Mouse (Mus musculus): ENCODE measurements at regions not wholly inside any gene's neighbourhood (a gene's known extent, or its start where the extent isn't known, plus 50 kb on each side); places are given as distances from the start of the nearest gene placed in this dataset.

- Histone ChIP-seq H3K27me3 (ENCODE audit: insufficient read depth, poor library complexity, severe bottlenecking) (no peaks in the 10 kb centered on the region), H3K27ac (peak overlapping the region; percentile 9; the same call in 1 of the 2 replicates), H3K4me3 (no peak overlapping the region), H3K36me3 (no peaks in the 10 kb centered on the region), H3K4me1 (peaks cover 31% of the 10 kb centered on the region), H3K9me3 (no peaks in the 10 kb centered on the region)
- WGBS, result 31% methylated on average over 8 of the region's 8 CpGs
- DNase-seq (ENCODE audit: low spot score), result no peak
These were observed 244.6 kb upstream of the Fn1 start for GRCm38 (mm10) chr1:71897464-71898051.

DNA sequence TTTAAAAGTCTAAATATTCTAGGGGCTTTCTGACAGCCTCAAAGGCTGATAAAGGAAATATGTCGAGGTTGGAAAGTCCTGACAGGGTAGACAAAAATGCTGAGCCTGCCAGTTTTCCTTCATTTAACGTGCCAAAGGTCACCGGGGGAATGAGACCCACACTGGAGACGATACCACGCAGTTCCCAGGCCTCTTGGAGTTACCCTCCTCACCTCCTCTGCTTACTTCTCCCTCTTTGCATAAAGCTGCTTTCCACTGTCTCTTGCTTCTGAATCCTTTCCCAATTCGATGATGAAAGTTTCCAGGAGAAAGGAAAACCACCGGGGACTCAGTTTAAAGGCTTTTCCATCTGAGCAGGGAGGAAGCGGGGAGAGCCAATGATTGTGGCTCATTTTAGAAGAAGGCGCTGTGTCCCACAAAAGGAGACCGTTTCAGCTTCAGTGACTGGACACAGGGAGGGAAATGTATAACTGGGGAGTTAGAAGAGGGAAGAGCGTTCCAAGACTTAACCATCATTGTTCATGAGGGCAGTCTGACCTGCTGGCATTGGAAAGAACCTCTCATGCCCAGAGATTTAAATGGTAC is 243.2 kb upstream of the Fn1 start:
- peak overlapping the region; percentile 47; the same call in 1 of the 2 replicates for H3K27ac ChIP-seq
- H3K4me3 ChIP-seq, result no peak overlapping the region
- 66% methylated on average over 11 of the region's 11 CpGs for WGBS
- DNase-seq (ENCODE audit: low spot score), result no peak
- H3K4me1 ChIP-seq, result peaks cover 31% of the 10 kb centered on the region
- no peaks in the 10 kb centered on the region for H3K9me3 ChIP-seq
- H3K36me3 ChIP-seq, result no peaks in the 10 kb centered on the region
- no peaks in the 10 kb centered on the region for H3K27me3 ChIP-seq (ENCODE audit: insufficient read depth, poor library complexity, severe bottlenecking)

GRCm38 (mm10) chr1:71893636-71894035 is 240.6 kb upstream of the Fn1 start:
- WGBS, result 22% methylated on average over 5 of the region's 5 CpGs
- Histone ChIP-seq H3K27ac (no peak overlapping the region), H3K36me3 (no peaks in the 10 kb centered on the region), H3K27me3 (ENCODE audit: insufficient read depth, poor library complexity, severe bottlenecking) (no peaks in the 10 kb centered on the region), H3K4me3 (no peak overlapping the region), H3K4me1 (peaks cover 24% of the 10 kb centered on the region), H3K9me3 (no peaks in the 10 kb centered on the region)
- no peak for DNase-seq (ENCODE audit: low spot score)

- no peak overlapping the region for H3K4me3 ChIP-seq
- H3K27me3 ChIP-seq (ENCODE audit: insufficient read depth, poor library complexity, severe bottlenecking), result no peaks in the 10 kb centered on the region
- no peak for DNase-seq (ENCODE audit: low spot score)
- peaks cover 9% of the 10 kb centered on the region; the same call in 1 of the 2 replicates for H3K4me1 ChIP-seq
- no peaks in the 10 kb centered on the region for H3K9me3 ChIP-seq
- no peaks in the 10 kb centered on the region for H3K36me3 ChIP-seq
- H3K27ac ChIP-seq, result no peak overlapping the region
- WGBS, result 75% methylated on average over 3 of the region's 3 CpGs
These were observed 234.8 kb upstream of the Fn1 start for GRCm38 (mm10) chr1:71887809-71888208.

DNA sequence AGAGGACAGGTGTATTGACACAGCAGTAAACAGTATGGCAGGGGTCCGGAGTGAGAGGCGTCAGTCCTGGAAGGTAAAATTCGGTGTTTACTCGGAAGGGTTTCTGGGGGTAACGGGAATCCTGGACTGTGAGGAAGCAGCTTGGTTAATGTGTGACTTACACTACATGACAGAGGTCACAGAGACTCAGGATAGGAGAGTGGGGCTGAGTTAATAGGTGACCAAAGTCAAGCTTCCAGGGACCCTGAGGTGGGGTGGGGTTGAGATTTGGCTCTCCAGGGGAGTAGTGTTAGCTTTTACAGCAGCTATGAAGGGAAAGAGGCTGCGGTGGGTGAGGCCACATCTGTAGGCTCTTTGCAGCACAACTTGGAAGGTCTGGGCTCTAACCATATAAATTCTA is 233.9 kb upstream of the Fn1 start:
- no peak for DNase-seq (ENCODE audit: low spot score)
- H3K4me1 ChIP-seq, result peaks cover 9% of the 10 kb centered on the region; the same call in 1 of the 2 replicates
- no peak overlapping the region for H3K4me3 ChIP-seq
- no peaks in the 10 kb centered on the region for H3K27me3 ChIP-seq (ENCODE audit: insufficient read depth, poor library complexity, severe bottlenecking)
- no peaks in the 10 kb centered on the region for H3K36me3 ChIP-seq
- 83% methylated on average over 6 of the region's 6 CpGs for WGBS
- no peak overlapping the region for H3K27ac ChIP-seq
- H3K9me3 ChIP-seq, result no peaks in the 10 kb centered on the region

GRCm38 (mm10) chr1:71886233-71886632 is 233.2 kb upstream of the Fn1 start:
- WGBS, result 36% methylated on average over 5 of the region's 5 CpGs

DNA sequence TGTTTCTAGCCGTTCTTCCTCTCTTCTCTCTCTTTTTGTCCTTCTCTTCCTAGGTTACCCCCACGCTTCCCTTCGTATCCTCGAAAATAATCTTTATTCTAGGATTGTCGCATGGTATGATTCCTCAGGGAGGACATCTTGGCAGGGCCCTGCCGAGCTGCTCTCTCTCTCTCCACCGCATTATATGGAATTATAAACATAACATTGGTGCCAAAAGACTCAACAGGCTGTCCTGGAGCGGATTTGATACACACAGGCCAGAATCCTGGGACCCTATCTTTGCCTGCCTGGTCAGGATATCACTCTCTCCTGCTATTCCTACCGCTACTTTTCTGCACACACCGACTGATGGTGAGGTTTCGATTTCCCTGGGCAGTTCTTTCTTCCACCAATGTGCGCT is 228.9 kb upstream of the Fn1 start:
- WGBS, result 87% methylated on average over 12 of the region's 12 CpGs
- Histone ChIP-seq H3K4me3 (no peak overlapping the region), H3K36me3 (no peaks in the 10 kb centered on the region), H3K4me1 (peaks cover 9% of the 10 kb centered on the region; the same call in 1 of the 2 replicates), H3K27me3 (ENCODE audit: insufficient read depth, poor library complexity, severe bottlenecking) (no peaks in the 10 kb centered on the region), H3K9me3 (no peaks in the 10 kb centered on the region), H3K27ac (no peak overlapping the region)
- DNase-seq (ENCODE audit: low spot score), result no peak

More at GRCm38 (mm10) chr1:71886233-71886632, 233.2 kb upstream of the Fn1 start:
- H3K36me3 ChIP-seq, result no peaks in the 10 kb centered on the region
- no peak overlapping the region for H3K4me3 ChIP-seq
- peaks cover 9% of the 10 kb centered on the region; the same call in 1 of the 2 replicates for H3K4me1 ChIP-seq
- DNase-seq (ENCODE audit: low spot score), result no peak
- H3K27me3 ChIP-seq (ENCODE audit: insufficient read depth, poor library complexity, severe bottlenecking), result no peaks in the 10 kb centered on the region
- H3K9me3 ChIP-seq, result no peaks in the 10 kb centered on the region
- H3K27ac ChIP-seq, result peak overlapping the region; percentile 22; the same call in 1 of the 2 replicates

- Histone ChIP-seq H3K27ac (no peak overlapping the region), H3K4me1 (peaks cover 7% of the 10 kb centered on the region; the same call in 1 of the 2 replicates), H3K9me3 (no peaks in the 10 kb centered on the region), H3K27me3 (ENCODE audit: insufficient read depth, poor library complexity, severe bottlenecking) (no peaks in the 10 kb centered on the region), H3K36me3 (no peaks in the 10 kb centered on the region), H3K4me3 (no peak overlapping the region)
- DNase-seq (ENCODE audit: low spot score), result no peak
- WGBS, result 76% methylated on average over 4 of the region's 4 CpGs
These were observed 228.2 kb upstream of the Fn1 start for GRCm38 (mm10) chr1:71881191-71881590.

- Histone ChIP-seq H3K27ac (no peak overlapping the region), H3K9me3 (no peaks in the 10 kb centered on the region), H3K36me3 (no peaks in the 10 kb centered on the region), H3K27me3 (ENCODE audit: insufficient read depth, poor library complexity, severe bottlenecking) (no peaks in the 10 kb centered on the region), H3K4me1 (0 out of 2 replicates have a peak, but pooled peaks cover under 1% of the 10 kb centered on the region), H3K4me3 (no peak overlapping the region)
- WGBS, result 74% methylated on average over 6 of the region's 6 CpGs
- no peak for DNase-seq (ENCODE audit: low spot score)
These were observed 227.5 kb upstream of the Fn1 start for GRCm38 (mm10) chr1:71880480-71880879.

GRCm38 (mm10) chr1:71876712-71877401 is 223.9 kb upstream of the Fn1 start:
- Histone ChIP-seq H3K9me3 (no peaks in the 10 kb centered on the region), H3K4me3 (no peak overlapping the region), H3K4me1 (no peaks in the 10 kb centered on the region), H3K27ac (no peak overlapping the region), H3K27me3 (ENCODE audit: insufficient read depth, poor library complexity, severe bottlenecking) (no peaks in the 10 kb centered on the region), H3K36me3 (no peaks in the 10 kb centered on the region)
- DNase-seq (ENCODE audit: low spot score), result no peak
- 83% methylated on average over 9 of the region's 9 CpGs for WGBS

- Histone ChIP-seq H3K36me3 (no peaks in the 10 kb centered on the region), H3K4me1 (no peaks in the 10 kb centered on the region), H3K27ac (no peak overlapping the region), H3K4me3 (no peak overlapping the region), H3K27me3 (ENCODE audit: insufficient read depth, poor library complexity, severe bottlenecking) (no peaks in the 10 kb centered on the region), H3K9me3 (no peaks in the 10 kb centered on the region)
- DNase-seq (ENCODE audit: low spot score), result no peak
- WGBS, result 81% methylated on average over 2 of the region's 2 CpGs
These were observed 221.0 kb upstream of the Fn1 start for GRCm38 (mm10) chr1:71874037-71874436.

DNA sequence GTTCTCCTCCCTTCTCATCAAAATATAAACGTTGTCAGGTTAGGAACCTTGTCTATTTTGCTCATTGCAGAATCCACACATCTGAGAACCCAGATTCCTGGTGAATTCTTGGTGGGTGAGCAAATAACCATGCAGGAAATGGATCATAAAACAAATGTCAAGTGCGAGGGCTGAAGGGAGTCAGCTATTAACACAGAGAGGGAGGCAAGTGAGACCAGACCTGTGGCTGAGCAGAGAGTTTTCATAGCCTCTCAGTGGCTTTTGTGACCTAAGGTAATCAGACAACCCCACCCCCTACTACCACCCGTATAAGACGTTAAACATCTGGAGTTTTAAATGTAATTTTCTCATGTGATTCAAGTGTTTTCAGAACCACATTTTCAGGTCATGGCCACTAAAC is 212.7 kb upstream of the Fn1 start:
- H3K9me3 ChIP-seq, result no peaks in the 10 kb centered on the region
- H3K27me3 ChIP-seq (ENCODE audit: insufficient read depth, poor library complexity, severe bottlenecking), result no peaks in the 10 kb centered on the region
- 62% methylated on average over 4 of the region's 4 CpGs for WGBS
- peaks cover 12% of the 10 kb centered on the region; the same call in 1 of the 2 replicates for H3K4me1 ChIP-seq
- H3K27ac ChIP-seq, result no peak overlapping the region
- no peaks in the 10 kb centered on the region for H3K36me3 ChIP-seq
- no peak overlapping the region for H3K4me3 ChIP-seq
- no peak for DNase-seq (ENCODE audit: low spot score)

DNA sequence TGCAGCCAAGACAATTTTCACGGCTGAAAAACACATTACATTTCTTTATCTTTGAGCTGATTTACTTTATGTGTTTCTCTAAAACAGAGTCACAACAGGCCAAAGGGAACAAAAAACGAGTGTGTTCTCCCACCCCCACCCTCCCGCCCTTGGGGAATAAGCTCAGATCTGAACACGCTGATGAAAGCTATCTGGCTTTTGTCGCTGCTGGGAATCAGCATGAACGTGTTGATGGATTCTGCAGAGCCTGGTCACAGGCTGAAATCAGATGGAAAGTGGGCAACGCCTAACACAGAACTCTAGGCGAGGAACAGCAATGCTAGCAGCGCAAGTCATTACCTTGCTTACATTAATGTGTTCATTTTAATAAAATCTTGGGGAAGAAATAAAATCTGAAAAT is 211.7 kb upstream of the Fn1 start:
- Histone ChIP-seq H3K4me3 (no peak overlapping the region), H3K36me3 (no peaks in the 10 kb centered on the region), H3K27me3 (ENCODE audit: insufficient read depth, poor library complexity, severe bottlenecking) (no peaks in the 10 kb centered on the region), H3K4me1 (peaks cover 12% of the 10 kb centered on the region; the same call in 1 of the 2 replicates), H3K9me3 (no peaks in the 10 kb centered on the region), H3K27ac (no peak overlapping the region)
- WGBS, result 38% methylated on average over 9 of the region's 9 CpGs
- no peak for DNase-seq (ENCODE audit: low spot score)
